Mouse (Mus musculus) hindbrain, embryonic 16.5 days (tissue): ENCODE measurements around the gene Smarcad1. TPM values are rescaled to one million over a fixed set of nuclear protein-coding genes. Genes with fewer than 3 reads are reported as not detected.
A peak's percentile ranks its signal among the peaks of the same experiment; 100 is the strongest.
"Not testable (repeated sequence)": the region's sequence is repeated elsewhere in the genome, so short reads cannot be mapped to it uniquely, and the experiment has no call there.

Experiments
- ATAC-seq: fragments of 200-750 bp; cut with Nextera tagmentation; 2 replicates; pipeline ENCODE4 v1.8.0; 2017; ENCODE audit warnings: moderate TSS enrichment, moderate library complexity
- H3K27ac ChIP-seq: fragments of 300-500 bp; sonication (generic); 2 replicates; pipeline ENCODE4 v1.5.1; 2014; ENCODE audit warnings: low read depth, mild to moderate bottlenecking, control low read depth, low read length, moderate library complexity
- H3K27me3 ChIP-seq: fragments of 300-500 bp; sonication (generic); replicated peaks from 2 replicates; pipeline ENCODE4 v1.6.1; 2014; ENCODE audit warnings: low read length; ENCODE audit not compliant: control insufficient read depth, insufficient read depth
- H3K36me3 ChIP-seq: fragments of 300-500 bp; sonication (generic); 2 replicates; pipeline ENCODE4 v1.6.1; 2014; ENCODE audit warnings: mild to moderate bottlenecking, low read length, moderate library complexity, mixed read lengths; ENCODE audit not compliant: control insufficient read depth, insufficient read depth
- H3K4me1 ChIP-seq: fragments of 300-500 bp; sonication (generic); 2 replicates; pipeline ENCODE4 v1.6.1; 2014; ENCODE audit warnings: low read depth, low read length; ENCODE audit not compliant: control insufficient read depth, insufficient read depth
- H3K4me2 ChIP-seq: fragments of 300-500 bp; sonication (generic); 2 replicates; pipeline ENCODE4 v1.6.1; 2014; ENCODE audit warnings: mild to moderate bottlenecking, low read length, control low read depth, moderate library complexity
- H3K4me3 ChIP-seq: fragments of 300-500 bp; sonication (generic); 2 replicates; pipeline ENCODE4 v1.5.1; 2014; ENCODE audit warnings: mild to moderate bottlenecking, low read length, control low read depth, moderate library complexity
- H3K9ac ChIP-seq: fragments of 300-500 bp; sonication (generic); 2 replicates; pipeline ENCODE4 v1.6.1; 2014; ENCODE audit warnings: low read depth, mild to moderate bottlenecking, control low read depth, low read length, moderate library complexity
- H3K9me3 ChIP-seq: fragments of 300-500 bp; sonication (generic); 2 replicates; pipeline ENCODE4 v1.6.1; 2014; ENCODE audit warnings: mild to moderate bottlenecking, low read length, moderate library complexity; ENCODE audit not compliant: control insufficient read depth
- WGBS: fragments of 180-500 bp; shearing (Covaris S2); extraction: QIAGEN DNeasy Blood & Tissue Kit; methylation state at CpG from one replicate; pipeline ENCODE4 v1.1.7; 2014; 5-methylcytosine and 5-hydroxymethylcytosine counted together
- polyA plus RNA-seq: library from polyadenylated mRNA; unstranded; fragments of >200 nt; fragmentation: Nextera tagmentation; extraction: Ambion mirVana; gene quantifications from 2 replicates; pipeline ENCODE4 v1.2.1, GENCODE M21; 2015

The Smarcad1 gene
- polyA plus RNA-seq = 43.6 and 45.2 TPM in 2 replicates

DNA sequence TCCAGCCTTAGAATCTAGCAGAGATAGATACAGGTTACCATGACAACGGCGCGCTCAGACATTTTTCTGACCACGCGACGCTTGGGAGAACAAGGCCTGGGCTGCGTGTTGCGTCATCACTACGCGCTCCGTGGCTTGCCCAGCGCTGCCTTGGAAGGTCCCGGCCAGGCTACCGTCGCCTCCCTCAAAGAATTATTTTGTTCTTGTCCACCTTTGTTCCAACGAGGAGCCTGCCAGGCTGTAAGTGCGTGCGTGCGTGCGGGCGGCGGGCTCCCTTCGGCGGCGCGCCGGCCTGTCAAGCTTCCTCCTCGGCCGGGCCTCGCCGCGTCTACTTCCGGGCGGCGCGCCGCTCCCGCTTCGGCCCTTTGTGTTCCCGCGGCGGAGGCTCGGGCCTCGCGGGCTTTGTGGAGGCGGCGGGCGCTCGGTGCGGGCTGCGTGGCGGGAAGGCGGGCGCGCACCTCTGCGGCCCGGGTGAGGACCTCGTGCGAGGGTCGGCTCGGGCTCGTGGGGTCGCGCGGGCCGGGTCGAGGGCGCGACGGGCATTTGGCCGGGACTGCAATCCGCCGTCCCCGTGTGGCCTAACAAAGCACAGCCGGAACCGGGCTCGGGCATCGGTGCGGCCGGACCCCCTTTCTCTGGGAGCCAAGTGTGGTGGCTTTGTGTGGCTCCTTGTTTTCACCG is at the start of gene Smarcad1:
Gene Smarcad1 (plus strand): TSS at position 93 of the 681 bp plus-strand sequence.
- Histone ChIP-seq H3K9ac (peak within 1 kb of the TSS; percentile 92), H3K4me1 (peaks cover 13% of the 10 kb centered on the region), H3K27ac (peak within 1 kb of the TSS; percentile 97), H3K4me2 (peak within 1 kb of the TSS; percentile 77), H3K9me3 (no peaks in the 10 kb centered on the region), H3K36me3 (peaks cover 23% of the 10 kb centered on the region), H3K4me3 (peak within 1 kb of the TSS; percentile 74), H3K27me3 (no peaks in the 10 kb centered on the region)
- WGBS = under 1% methylated on average over 73 of the region's 81 CpGs
- ATAC-seq = peak; percentile 98

DNA sequence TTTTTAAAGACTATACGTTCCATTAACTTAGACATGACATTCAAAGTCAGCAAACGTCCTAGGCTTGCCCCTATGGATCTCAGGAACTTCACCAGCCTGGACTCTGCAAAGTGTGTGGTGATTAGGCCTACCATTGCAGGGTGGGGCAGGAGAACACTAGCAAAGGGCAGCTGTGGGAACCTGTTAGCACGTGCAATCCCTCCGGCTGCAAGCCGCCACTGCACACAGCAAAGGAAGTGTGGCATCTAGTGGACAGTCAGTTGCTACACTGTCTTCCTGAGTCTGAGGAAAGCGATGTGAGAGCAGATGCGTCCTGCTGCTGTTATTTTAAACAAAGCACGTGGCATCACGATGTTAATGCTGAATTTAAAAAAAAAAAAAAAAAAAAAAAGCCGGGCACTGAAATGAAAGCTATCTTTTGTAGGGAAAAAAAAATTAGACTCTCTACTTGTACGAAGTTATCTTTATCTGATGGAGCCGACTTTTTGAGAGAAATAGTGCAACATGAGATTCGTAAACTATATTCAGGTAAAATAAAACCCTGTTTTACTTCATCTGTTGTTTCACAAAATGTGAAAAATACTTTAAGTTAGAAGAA is 45.5 kb upstream of the Smarcad1 start:
- Histone ChIP-seq H3K9ac (no peak overlapping the region), H3K27me3 (no peaks in the 10 kb centered on the region), H3K4me2 (no peak overlapping the region), H3K9me3 (no peaks in the 10 kb centered on the region), H3K4me3 (no peak overlapping the region), H3K36me3 (no peaks in the 10 kb centered on the region), H3K4me1 (no peaks in the 10 kb centered on the region), H3K27ac (no peak overlapping the region)
- peak; percentile 78; the same call in 1 of the 2 replicates for ATAC-seq
- 47% methylated on average over 13 of the region's 13 CpGs for WGBS

DNA sequence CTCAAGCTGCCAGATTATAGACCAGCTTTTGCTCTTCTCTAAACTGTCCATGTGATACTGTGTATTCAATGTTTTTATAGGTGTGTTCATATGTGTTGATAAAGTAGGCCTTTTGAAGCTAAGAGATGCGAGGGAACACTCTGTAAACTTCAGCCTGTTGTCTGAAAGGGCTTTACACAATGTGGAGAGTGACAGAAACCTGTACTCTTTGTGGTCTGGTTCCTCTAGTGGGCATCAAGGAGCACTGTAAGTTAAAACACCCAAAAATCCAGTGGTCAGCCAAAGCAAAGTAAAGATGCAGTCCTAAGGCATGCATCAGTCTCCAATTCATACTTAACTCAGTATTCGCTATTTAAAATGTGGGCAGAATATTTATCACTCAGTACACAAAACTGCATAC is 44.6 kb upstream of the Smarcad1 start:
- Histone ChIP-seq H3K9me3 (no peaks in the 10 kb centered on the region), H3K27ac (no peak overlapping the region), H3K4me2 (no peak overlapping the region), H3K9ac (no peak overlapping the region), H3K4me3 (no peak overlapping the region), H3K4me1 (no peaks in the 10 kb centered on the region), H3K36me3 (no peaks in the 10 kb centered on the region), H3K27me3 (no peaks in the 10 kb centered on the region)
- no peak for ATAC-seq
- 79% methylated on average over 2 of the region's 2 CpGs for WGBS

DNA sequence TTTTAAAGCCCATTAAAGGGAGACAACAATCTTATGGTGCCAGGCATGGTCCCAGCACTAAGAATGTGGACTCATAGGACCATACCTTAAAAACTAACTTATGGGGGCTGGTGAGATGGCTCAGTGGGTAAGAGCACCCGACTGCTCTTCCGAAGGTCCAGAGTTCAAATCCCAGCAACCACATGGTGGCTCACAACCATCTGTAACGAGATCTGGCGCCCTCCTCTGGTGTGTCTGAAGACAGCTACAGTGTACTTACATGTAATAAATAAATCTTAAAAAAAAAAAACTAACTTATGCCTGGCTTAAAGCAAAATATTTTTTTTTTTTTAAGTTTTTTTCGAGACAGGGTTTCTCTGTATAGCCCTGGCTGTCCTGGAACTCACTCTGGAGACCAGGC is 41.6 kb upstream of the Smarcad1 start:
- WGBS = 88% methylated on average over 5 of the region's 5 CpGs
- ATAC-seq, H3K4me1 ChIP-seq, H3K27ac ChIP-seq, H3K4me3 ChIP-seq, H3K9me3 ChIP-seq, H3K9ac ChIP-seq, H3K36me3 ChIP-seq, H3K27me3 ChIP-seq, H3K4me2 ChIP-seq: not testable (repeated sequence)

DNA sequence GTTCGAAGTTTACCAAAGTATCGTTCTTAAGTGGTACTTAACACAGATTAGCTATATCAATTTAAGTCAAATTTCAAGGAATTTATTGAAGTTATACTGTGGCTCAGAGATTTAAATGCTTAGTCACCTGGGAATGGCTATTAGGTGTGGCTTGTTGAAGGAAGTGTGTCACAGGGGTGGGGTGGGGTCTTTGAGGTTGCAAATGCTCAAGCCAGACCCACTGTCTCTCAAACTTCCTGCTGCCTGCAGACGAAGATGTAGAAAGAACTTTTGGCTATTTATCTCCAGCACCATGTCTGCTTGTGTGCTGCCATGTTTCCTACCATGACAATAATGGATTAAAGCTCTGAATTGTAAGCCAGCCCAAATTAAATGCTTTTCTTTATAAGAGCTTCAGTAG is 40.2 kb upstream of the Smarcad1 start:
- no peak overlapping the region for H3K9ac ChIP-seq

DNA sequence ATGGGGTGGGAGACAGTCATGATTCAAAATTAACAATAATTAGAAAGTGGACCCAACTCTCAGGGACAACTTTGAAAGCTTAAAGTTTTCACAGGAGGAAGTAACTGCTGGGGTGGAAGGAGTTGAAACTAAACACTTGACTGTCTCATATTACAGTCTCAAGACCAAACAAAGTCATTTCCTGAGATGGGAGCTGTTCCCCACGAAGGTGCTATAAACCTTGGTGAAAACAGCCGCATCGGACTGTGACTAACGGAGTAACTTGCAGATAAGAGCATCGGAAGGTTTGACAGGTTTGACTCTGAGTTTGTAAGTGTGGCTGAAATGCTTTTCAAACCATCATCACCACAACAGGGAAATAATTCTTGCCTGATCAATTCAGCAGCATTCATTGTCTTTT is 33.5 kb upstream of the Smarcad1 start:
- no peaks in the 10 kb centered on the region for H3K4me1 ChIP-seq
- H3K27ac ChIP-seq = no peak overlapping the region
- no peak overlapping the region for H3K4me2 ChIP-seq
- ATAC-seq = no peak
- no peaks in the 10 kb centered on the region for H3K36me3 ChIP-seq
- no peaks in the 10 kb centered on the region for H3K27me3 ChIP-seq
- no peak overlapping the region for H3K4me3 ChIP-seq
- no peaks in the 10 kb centered on the region for H3K9me3 ChIP-seq
- 85% methylated on average over 5 of the region's 5 CpGs for WGBS
- no peak overlapping the region for H3K9ac ChIP-seq

More for the DNA sequence above, 40.2 kb upstream of the Smarcad1 start:
- ATAC-seq = no peak
- Histone ChIP-seq H3K27ac (no peak overlapping the region), H3K27me3 (no peaks in the 10 kb centered on the region), H3K36me3 (no peaks in the 10 kb centered on the region), H3K4me3 (no peak overlapping the region), H3K4me1 (no peaks in the 10 kb centered on the region), H3K4me2 (no peak overlapping the region), H3K9me3 (no peaks in the 10 kb centered on the region)
- 81% methylated on average over 3 of the region's 3 CpGs for WGBS

DNA sequence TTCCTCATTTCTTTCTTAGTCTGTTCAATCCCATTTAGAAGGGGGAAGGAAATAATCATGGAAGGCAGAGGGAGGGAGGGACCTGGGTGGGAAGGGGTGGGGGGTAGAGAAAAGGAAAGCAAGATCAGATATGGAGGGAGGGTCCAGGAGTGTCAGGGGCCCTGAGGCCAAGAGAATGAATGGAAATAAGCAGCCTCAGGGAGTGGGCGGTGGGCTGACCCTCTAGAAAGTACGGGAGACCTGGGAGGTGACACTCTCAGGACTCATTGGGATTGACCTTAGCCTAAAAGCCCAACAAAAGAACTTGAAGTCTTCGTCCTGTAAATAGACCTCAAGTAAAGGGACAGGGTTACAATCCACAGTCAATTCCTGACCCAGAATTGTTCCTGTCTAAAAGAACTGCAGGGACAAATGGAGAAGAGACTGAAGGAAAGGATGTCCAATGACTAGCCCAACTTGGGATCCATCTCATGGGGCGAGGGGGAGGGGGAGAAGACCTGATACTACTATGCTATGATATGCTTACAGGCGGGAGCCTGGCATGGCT is 30.9 kb upstream of the Smarcad1 start:
- WGBS = 87% methylated on average over 5 of the region's 5 CpGs
- H3K4me2 ChIP-seq = no peak overlapping the region
- H3K27me3 ChIP-seq = no peaks in the 10 kb centered on the region
- no peak for ATAC-seq
- H3K27ac ChIP-seq = no peak overlapping the region
- H3K9ac ChIP-seq = no peak overlapping the region
- H3K4me3 ChIP-seq = no peak overlapping the region
- no peaks in the 10 kb centered on the region for H3K36me3 ChIP-seq
- no peaks in the 10 kb centered on the region for H3K9me3 ChIP-seq
- no peaks in the 10 kb centered on the region for H3K4me1 ChIP-seq

DNA sequence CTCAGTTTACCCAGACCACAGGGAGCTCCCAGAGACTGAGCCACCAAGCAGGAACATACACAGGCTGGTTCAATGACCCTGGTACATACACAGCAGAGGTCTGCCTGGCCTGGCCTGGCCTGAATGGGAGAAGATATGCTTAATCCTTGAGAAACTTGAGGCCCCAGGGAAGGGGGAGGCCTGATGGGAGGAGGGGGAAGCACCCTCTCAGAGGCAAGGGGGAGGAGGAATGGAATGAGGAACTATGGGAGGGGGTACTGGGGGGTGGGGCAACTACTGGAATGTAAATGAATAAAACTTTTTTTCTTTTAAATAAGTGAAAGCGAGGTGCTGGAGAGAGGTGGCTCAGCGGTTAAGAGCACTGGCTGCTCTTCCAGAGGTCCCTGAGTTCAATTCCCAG is 30.2 kb upstream of the Smarcad1 start:
- H3K4me3 ChIP-seq = no peak overlapping the region
- H3K36me3 ChIP-seq = no peaks in the 10 kb centered on the region
- H3K9me3 ChIP-seq = no peaks in the 10 kb centered on the region
- H3K9ac ChIP-seq = no peak overlapping the region
- ATAC-seq = no peak
- H3K27me3 ChIP-seq = no peaks in the 10 kb centered on the region
- no peaks in the 10 kb centered on the region for H3K4me1 ChIP-seq
- no peak overlapping the region for H3K27ac ChIP-seq
- no peak overlapping the region for H3K4me2 ChIP-seq
- WGBS = 85% methylated on average over 2 of the region's 2 CpGs

DNA sequence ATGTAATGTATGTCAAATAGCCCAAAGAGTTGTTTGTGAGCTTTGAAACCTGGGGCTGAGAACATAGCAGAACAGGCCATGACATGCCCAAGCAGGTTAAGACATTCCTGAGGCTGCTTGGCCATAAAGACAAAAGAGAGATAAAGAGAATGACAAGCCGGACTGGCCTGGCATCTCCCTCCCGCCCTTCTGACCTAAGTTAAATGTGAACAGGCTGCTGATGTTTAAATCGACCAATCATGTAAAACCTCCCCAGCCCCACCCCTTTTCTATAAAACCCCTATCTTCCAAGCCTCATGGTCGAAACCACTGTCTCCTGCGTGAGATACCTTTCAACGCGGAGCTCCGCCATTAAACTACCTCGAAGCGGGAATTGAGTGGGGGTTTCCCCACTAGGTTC is 24.8 kb upstream of the Smarcad1 start:
- H3K4me1 ChIP-seq = no peaks in the 10 kb centered on the region
- no peak for ATAC-seq
- H3K4me2 ChIP-seq = no peak overlapping the region
- no peaks in the 10 kb centered on the region for H3K9me3 ChIP-seq
- H3K27ac ChIP-seq = no peak overlapping the region
- no peaks in the 10 kb centered on the region for H3K36me3 ChIP-seq
- no peak overlapping the region for H3K9ac ChIP-seq
- 95% methylated on average over 10 of the region's 10 CpGs for WGBS
- H3K27me3 ChIP-seq = no peaks in the 10 kb centered on the region
- no peak overlapping the region for H3K4me3 ChIP-seq
